ENCODE assay signal across 9 mouse cellular contexts in genomic region chr9:73192271-73192785, GRCm38 (mm10).
A peak's percentile ranks its signal among the peaks of the same experiment; 100 is the strongest.
DNase-seq lines count a peak whose midpoint lies in the region; ATAC-seq and TF ChIP-seq lines count a peak whose summit lies in the region.
"Had no signal": no experiment of that assay in that cellular context is flagged by ENCODE, and none has a peak within 500 bp of the region (broad histone marks: within the 10 kb centered on the region; RNA-seq: fewer than 3 reads in every experiment).

No protein-coding gene starts in this region.

- intact Hi-C loops in heart, postnatal 25 days (cut with DNase I), result no loop called here

- peaks cover 7% of the 10 kb centered on the region for H3K4me1 ChIP-seq in heart, embryonic 13.5 days
- H3K4me1 ChIP-seq in limb, embryonic 13.5 days, result peaks cover 7% of the 10 kb centered on the region
- no peaks in the 10 kb centered on the region for H3K4me1 ChIP-seq in intestine, postnatal 0 days (replicated peaks; ENCODE audit: control insufficient read depth, insufficient read depth, low read length)

- no peak for DNase-seq in heart, postnatal 25 days (ENCODE audit: low spot score)
- peak; percentile 66 for DNase-seq in R1 (ENCODE audit: low read depth, low spot score)
- DNase-seq in embryo, embryonic 11 days, result peak; percentile 69
- DNase-seq in urinary bladder, adult 2 months (ENCODE audit: low spot score), result no peak

- no peak overlapping the region for H3K9ac ChIP-seq in heart, embryonic 13.5 days
- H3K9ac ChIP-seq in limb, embryonic 13.5 days, result peak overlapping the region; percentile 46; the same call in 1 of the 2 replicates
- H3K9ac ChIP-seq in intestine, postnatal 0 days (ENCODE audit: low read depth, low read length), result no peak overlapping the region

- H3K27ac ChIP-seq in heart, embryonic 13.5 days (replicated peaks), result no peak overlapping the region
- H3K27ac ChIP-seq in limb, embryonic 13.5 days, result no peak overlapping the region
- H3K27ac ChIP-seq in intestine, postnatal 0 days (ENCODE audit: low read depth, low read length), result no peak overlapping the region
- H3K27ac ChIP-seq: macrophage had no signal

- H3K27me3 ChIP-seq in heart, embryonic 13.5 days (replicated peaks), result no peaks in the 10 kb centered on the region
- no peaks in the 10 kb centered on the region for H3K27me3 ChIP-seq in limb, embryonic 13.5 days
- H3K27me3 ChIP-seq in intestine, postnatal 0 days (replicated peaks; ENCODE audit: control insufficient read depth, insufficient read depth, low read length), result no peaks in the 10 kb centered on the region

- 12% methylated on average over 11 of the region's 11 CpGs for WGBS in heart, embryonic 13.5 days
- 21% methylated on average over 11 of the region's 11 CpGs for WGBS in limb, embryonic 13.5 days
- 30% methylated on average over 11 of the region's 11 CpGs for WGBS in intestine, postnatal 0 days

- no peak for TF ChIP-seq CTCF in intestine, postnatal 0 days (IDR thresholded peaks at IDR 0.05; ENCODE audit: low read depth)

- ATAC-seq in heart, embryonic 13.5 days (ENCODE audit: extremely low read depth, insufficient number of reproducible peaks, low FRiP score, low TSS enrichment), result no peak
- ATAC-seq in limb, embryonic 13.5 days (ENCODE audit: low FRiP score, low read depth), result no peak
- no peak for ATAC-seq in intestine, postnatal 0 days
- ATAC-seq in granulocyte monocyte progenitor cell, adult 5-6 weeks (replicated peaks; ENCODE audit: poor library complexity, severe bottlenecking), result no peak

- peak overlapping the region; percentile 48 for H3K4me2 ChIP-seq in heart, embryonic 13.5 days
- peak overlapping the region; percentile 45 for H3K4me2 ChIP-seq in limb, embryonic 13.5 days (replicated peaks)
- H3K4me2 ChIP-seq in intestine, postnatal 0 days (replicated peaks; ENCODE audit: low read depth), result no peak overlapping the region

- H3K9me3 ChIP-seq in heart, embryonic 13.5 days, result 0 out of 2 replicates have a peak, but pooled peaks cover under 1% of the 10 kb centered on the region
- no peaks in the 10 kb centered on the region for H3K9me3 ChIP-seq in limb, embryonic 13.5 days
- H3K9me3 ChIP-seq in intestine, postnatal 0 days (ENCODE audit: control insufficient read depth), result no peaks in the 10 kb centered on the region

- H3K36me3 ChIP-seq in heart, embryonic 13.5 days, result no peaks in the 10 kb centered on the region
- no peaks in the 10 kb centered on the region for H3K36me3 ChIP-seq in limb, embryonic 13.5 days
- no peaks in the 10 kb centered on the region for H3K36me3 ChIP-seq in intestine, postnatal 0 days (ENCODE audit: control insufficient read depth, insufficient read depth)

- no peak overlapping the region for H3K4me3 ChIP-seq in heart, embryonic 13.5 days
- no peak overlapping the region for H3K4me3 ChIP-seq in limb, embryonic 13.5 days
- no peak overlapping the region for H3K4me3 ChIP-seq in intestine, postnatal 0 days (ENCODE audit: low read depth, low read length)

Comparison
In these comparisons a context has a peak if more than half of its experiments do, and no peak if none do; other contexts are left out.
1. DNase-seq: peak in R1 (single experiment) and embryo, embryonic 11 days (single experiment); none in heart, postnatal 25 days (single experiment) and urinary bladder, adult 2 months (single experiment).